Mouse (Mus musculus) liver, embryonic 14.5 days (tissue): ENCODE measurements around the gene Zfp296. TPM values are rescaled to one million over a fixed set of nuclear protein-coding genes. Genes with fewer than 3 reads are reported as not detected.

Source experiments
- ATAC-seq: fragments of 200-750 bp; cut with Nextera tagmentation; 2 replicates; pipeline ENCODE4 v1.8.0; 2017; ENCODE audit warnings: moderate number of reproducible peaks, mild to moderate bottlenecking, moderate library complexity; ENCODE audit not compliant: insufficient read depth
- DNase-seq, 3 experiments: peaks; one replicate each; pipeline ENCODE4 v3.0.0-alpha.2; 2012 to 2013; ENCODE audit warnings: low read depth in 3 of 3, low spot score in 3 of 3
- H3K27ac ChIP-seq: fragments of 300-500 bp; sonication (generic); 2 replicates; pipeline ENCODE4 v1.5.1; 2014; ENCODE audit warnings: moderate library complexity, mild to moderate bottlenecking, control low read depth, inconsistent platforms
- H3K27me3 ChIP-seq: fragments of 300-500 bp; sonication (generic); 2 replicates; pipeline ENCODE4 v1.6.1; 2014; ENCODE audit warnings: mild to moderate bottlenecking, low read length, moderate library complexity; ENCODE audit not compliant: control insufficient read depth, insufficient read depth
- H3K36me3 ChIP-seq: fragments of 300-500 bp; sonication (generic); replicated peaks from 2 replicates; pipeline ENCODE4 v1.6.1; 2014; ENCODE audit warnings: low read depth; ENCODE audit not compliant: control insufficient read depth, insufficient read depth
- H3K4me1 ChIP-seq, 2 experiments: fragments of 200-500 bp in 1 of 2; fragments of 300-500 bp in 1 of 2; sonication (generic) in 1 of 2; replicated peaks; 2 replicates each; pipeline ENCODE4 v1.6.1; 2012 to 2014; ENCODE audit warnings: antibody characterized with exemption in 1 of 2, inconsistent platforms in 1 of 2, low read length in 1 of 2; ENCODE audit not compliant: control insufficient read depth in 2 of 2, insufficient read depth in 2 of 2
- H3K4me2 ChIP-seq: fragments of 300-500 bp; sonication (generic); 2 replicates; pipeline ENCODE4 v1.6.1; 2014; ENCODE audit warnings: low read depth, mild to moderate bottlenecking, control low read depth, moderate library complexity
- H3K4me3 ChIP-seq, 2 experiments: fragments of 200-500 bp in 1 of 2; fragments of 300-500 bp in 1 of 2; sonication (generic) in 1 of 2; 2 replicates each; pipeline ENCODE4 v1.5.1; 2012 to 2014; ENCODE audit warnings: low read depth in 2 of 2, low read length in 2 of 2, mild to moderate bottlenecking in 2 of 2, control low read depth in 1 of 2, inconsistent platforms in 1 of 2, moderate library complexity in 1 of 2; ENCODE audit not compliant: insufficient read depth in 1 of 2
- H3K9ac ChIP-seq: fragments of 300-500 bp; sonication (generic); replicated peaks from 2 replicates; pipeline ENCODE4 v1.6.1; 2014; ENCODE audit warnings: mild to moderate bottlenecking, control low read depth, moderate library complexity
- H3K9me3 ChIP-seq: fragments of 300-500 bp; sonication (generic); 2 replicates; pipeline ENCODE4 v1.6.1; 2016; ENCODE audit warnings: low read length, mixed read lengths; ENCODE audit not compliant: control insufficient read depth
- CTCF ChIP-seq: IDR thresholded peaks from 2 replicates; pipeline ENCODE4 v1.5.1; 2016; ENCODE audit warnings: antibody characterized with exemption, low read depth, control low read depth
- EP300 ChIP-seq: IDR thresholded peaks from 2 replicates; pipeline ENCODE4 v1.6.1; 2016; ENCODE audit warnings: antibody characterized with exemption, low read depth
- WGBS: fragments of 180-500 bp; shearing (Covaris S2); extraction: QIAGEN DNeasy Blood & Tissue Kit; methylation state at CpG from one replicate; pipeline ENCODE4 v1.1.7; 2014; ENCODE audit not compliant: insufficient replicate concordance; 5-methylcytosine and 5-hydroxymethylcytosine counted together
- polyA plus RNA-seq, 2 experiments: library from polyadenylated mRNA; depleted of rRNA in 1 of 2; stranded (reverse) in 1 of 2; unstranded in 1 of 2; fragments of >200 nt; fragmentation: Nextera tagmentation in 1 of 2; extraction: Ambion mirVana in 1 of 2; gene quantifications; 2 replicates each; pipeline versions ENCODE4 v1.2.1 to v1.2.3; 2012 to 2014

Gene Zfp296
- polyA plus RNA-seq, 2 experiments, result 0.41 to 0.66 TPM

GRCm38 (mm10) chr7:19577877-19578414 is 859 bp downstream of the Zfp296 start:
- H3K4me3 ChIP-seq, result peak overlapping the region; percentile 31 to 56
- no peaks in the 10 kb centered on the region; the same call in 1 of the 2 replicates for H3K36me3 ChIP-seq
- H3K9me3 ChIP-seq, result no peaks in the 10 kb centered on the region
- H3K4me1 ChIP-seq, result peaks cover 28 to 30% of the 10 kb centered on the region in 2 experiments
- peak overlapping the region; percentile 85 for H3K4me2 ChIP-seq
- H3K9ac ChIP-seq, result peak overlapping the region; percentile 58
- TF ChIP-seq EP300, result no peak
- no peak for TF ChIP-seq CTCF
- WGBS, result 8% methylated on average over 10 of the region's 10 CpGs
- DNase-seq (no peak), ATAC-seq (no peak)
- no peaks in the 10 kb centered on the region; the same call in 1 of the 2 replicates for H3K27me3 ChIP-seq
- no peak overlapping the region for H3K27ac ChIP-seq

- H3K9ac ChIP-seq, result no peak overlapping the region; the same call in 1 of the 2 replicates
- TF ChIP-seq EP300 (no peak), CTCF (no peak)
- H3K4me3 ChIP-seq, result no peak overlapping the region
- no peak overlapping the region for H3K27ac ChIP-seq
- peak overlapping the region; percentile 85 for H3K4me2 ChIP-seq
- 57% methylated on average over 4 of the region's 4 CpGs for WGBS
- no peak for DNase-seq
- H3K9me3 ChIP-seq, result no peaks in the 10 kb centered on the region
- no peaks in the 10 kb centered on the region; the same call in none of the 2 replicates for H3K36me3 ChIP-seq
- H3K27me3 ChIP-seq, result no peaks in the 10 kb centered on the region; the same call in 1 of the 2 replicates
- no peak for ATAC-seq
- H3K4me1 ChIP-seq, result peaks cover 28 to 30% of the 10 kb centered on the region in 2 experiments
Measured at GRCm38 (mm10) chr7:19578436-19578835, 1.3 kb downstream of the Zfp296 start.

GRCm38 (mm10) chr7:19579751-19580150 is 2.7 kb downstream of the Zfp296 start:
- Histone ChIP-seq H3K9ac (no peak overlapping the region), H3K27ac (no peak overlapping the region), H3K4me2 (no peak overlapping the region), H3K27me3 (no peaks in the 10 kb centered on the region; the same call in 1 of the 2 replicates), H3K36me3 (peaks cover 7% of the 10 kb centered on the region), H3K4me3 (no peak overlapping the region), H3K9me3 (no peaks in the 10 kb centered on the region), H3K4me1 (peaks cover 26 to 27% of the 10 kb centered on the region in 2 experiments)
- no peak for DNase-seq
- ATAC-seq, result no peak
- no peak for TF ChIP-seq EP300
- TF ChIP-seq CTCF, result no peak
- 86% methylated on average over 10 of the region's 10 CpGs for WGBS

GRCm38 (mm10) chr7:19580634-19581033 is 3.5 kb downstream of the Zfp296 start:
- no peak overlapping the region for H3K4me3 ChIP-seq
- peaks cover 19 to 20% of the 10 kb centered on the region in 2 experiments for H3K4me1 ChIP-seq
- TF ChIP-seq EP300, result no peak
- TF ChIP-seq CTCF, result no peak
- ATAC-seq (no peak), DNase-seq (no peak)
- no peak overlapping the region for H3K27ac ChIP-seq
- H3K27me3 ChIP-seq, result no peaks in the 10 kb centered on the region; the same call in 1 of the 2 replicates
- no peak overlapping the region for H3K9ac ChIP-seq
- no peak overlapping the region for H3K4me2 ChIP-seq
- H3K36me3 ChIP-seq, result peaks cover 11% of the 10 kb centered on the region
- 79% methylated on average over 8 of the region's 8 CpGs for WGBS
- no peaks in the 10 kb centered on the region for H3K9me3 ChIP-seq

- H3K4me3 ChIP-seq, result no peak overlapping the region
- H3K36me3 ChIP-seq, result peaks cover 52% of the 10 kb centered on the region
- H3K9ac ChIP-seq, result no peak overlapping the region
- no peak overlapping the region for H3K4me2 ChIP-seq
- no peak for DNase-seq
- H3K27ac ChIP-seq, result no peak overlapping the region
- ATAC-seq, result no peak
- no peaks in the 10 kb centered on the region for H3K27me3 ChIP-seq
- H3K4me1 ChIP-seq, result no peaks in the 10 kb centered on the region
- 93% methylated on average over 46 of the region's 46 CpGs for WGBS
- TF ChIP-seq CTCF, result no peak
- no peak for TF ChIP-seq EP300
- H3K9me3 ChIP-seq, result no peaks in the 10 kb centered on the region
Measured at GRCm38 (mm10) chr7:19586269-19586668, 9.2 kb downstream of the Zfp296 start.
